Mouse (Mus musculus): Measurements from ENCODE around the gene Rnf227. TPM values are rescaled to one million over a fixed set of nuclear protein-coding genes. Genes with fewer than 3 reads are reported as not detected.

Gene Rnf227
- polyA plus RNA-seq, 1 experiment from 2014 or later: 20.6 TPM

GRCm38 (mm10) chr11:69381356-69381755 lies 41.1 kb downstream of the Rnf227 start:
- Histone ChIP-seq H3K27ac (no peak overlapping the region), H3K4me1 (0 out of 2 replicates have a peak, but pooled peaks cover 3% of the 10 kb centered on the region), H3K27me3 (ENCODE audit: low read depth, poor library complexity, severe bottlenecking) (no peaks in the 10 kb centered on the region), H3K36me3 (peaks cover 35% of the 10 kb centered on the region), H3K9me3 (replicated peaks) (no peaks in the 10 kb centered on the region), H3K4me3 (no peak overlapping the region)
- WGBS: 83% methylated on average over 6 of the region's 6 CpGs
- no peak for DNase-seq (ENCODE audit: low spot score)

GRCm38 (mm10) chr11:69382478-69383105 lies 42.3 kb downstream of the Rnf227 start:
- Histone ChIP-seq H3K36me3 (peaks cover 23% of the 10 kb centered on the region), H3K27me3 (ENCODE audit: low read depth, poor library complexity, severe bottlenecking) (no peaks in the 10 kb centered on the region), H3K4me1 (0 out of 2 replicates have a peak, but pooled peaks cover 3% of the 10 kb centered on the region), H3K9me3 (replicated peaks) (no peaks in the 10 kb centered on the region), H3K27ac (no peak overlapping the region), H3K4me3 (no peak overlapping the region)
- no peak for DNase-seq (ENCODE audit: low spot score)
- 70% methylated on average over 10 of the region's 10 CpGs for WGBS

GRCm38 (mm10) chr11:69384979-69385378 lies 44.7 kb downstream of the Rnf227 start:
- H3K4me1 ChIP-seq: 0 out of 2 replicates have a peak, but pooled peaks cover 2% of the 10 kb centered on the region
- no peaks in the 10 kb centered on the region for H3K9me3 ChIP-seq (replicated peaks)
- H3K27ac ChIP-seq: no peak overlapping the region
- no peak overlapping the region for H3K4me3 ChIP-seq
- H3K36me3 ChIP-seq: peaks cover 16% of the 10 kb centered on the region; the same call in 1 of the 2 replicates
- no peak for DNase-seq (ENCODE audit: low spot score)
- 84% methylated on average over 6 of the region's 6 CpGs for WGBS
- H3K27me3 ChIP-seq (ENCODE audit: low read depth, poor library complexity, severe bottlenecking): no peaks in the 10 kb centered on the region

GRCm38 (mm10) chr11:69386758-69387157 lies 46.5 kb downstream of the Rnf227 start:
- WGBS: 79% methylated on average over 7 of the region's 7 CpGs
- 0 out of 2 replicates have a peak, but pooled peaks cover 5% of the 10 kb centered on the region for H3K4me1 ChIP-seq

GRCm38 (mm10) chr11:69388680-69389079 lies 48.4 kb downstream of the Rnf227 start:
- no peak overlapping the region for H3K27ac ChIP-seq
- 98% methylated on average over 4 of the region's 4 CpGs for WGBS
- H3K4me1 ChIP-seq: 0 out of 2 replicates have a peak, but pooled peaks cover 5% of the 10 kb centered on the region
- no peaks in the 10 kb centered on the region for H3K27me3 ChIP-seq (ENCODE audit: low read depth, poor library complexity, severe bottlenecking)
- peak; percentile 18 for DNase-seq (ENCODE audit: low spot score)
- H3K9me3 ChIP-seq (replicated peaks): no peaks in the 10 kb centered on the region
- no peak overlapping the region for H3K4me3 ChIP-seq
- H3K36me3 ChIP-seq: peaks cover 10% of the 10 kb centered on the region

More at GRCm38 (mm10) chr11:69386758-69387157, 46.5 kb downstream of the Rnf227 start:
- Histone ChIP-seq H3K36me3 (peaks cover 11% of the 10 kb centered on the region; the same call in 1 of the 2 replicates), H3K9me3 (replicated peaks) (no peaks in the 10 kb centered on the region), H3K4me3 (no peak overlapping the region), H3K27me3 (ENCODE audit: low read depth, poor library complexity, severe bottlenecking) (no peaks in the 10 kb centered on the region), H3K27ac (no peak overlapping the region)
- no peak for DNase-seq (ENCODE audit: low spot score)

- WGBS: 74% methylated on average over 14 of the region's 14 CpGs
- Histone ChIP-seq H3K9me3 (replicated peaks) (no peaks in the 10 kb centered on the region), H3K36me3 (peaks cover 10% of the 10 kb centered on the region), H3K27me3 (ENCODE audit: low read depth, poor library complexity, severe bottlenecking) (no peaks in the 10 kb centered on the region), H3K4me1 (peaks cover 9% of the 10 kb centered on the region), H3K4me3 (no peak overlapping the region), H3K27ac (no peak overlapping the region)
- peak; percentile 27 for DNase-seq (ENCODE audit: low spot score)
Observed at GRCm38 (mm10) chr11:69389531-69390399, 49.5 kb downstream of the Rnf227 start.

- H3K4me1 ChIP-seq: peaks cover 9% of the 10 kb centered on the region
- no peak overlapping the region for H3K4me3 ChIP-seq
- WGBS: 55% methylated on average over 10 of the region's 10 CpGs
- no peaks in the 10 kb centered on the region for H3K9me3 ChIP-seq (replicated peaks)
- peaks cover 9% of the 10 kb centered on the region for H3K36me3 ChIP-seq
- H3K27me3 ChIP-seq (ENCODE audit: low read depth, poor library complexity, severe bottlenecking): no peaks in the 10 kb centered on the region
- peak; percentile 62 for DNase-seq (ENCODE audit: low spot score)
- no peak overlapping the region for H3K27ac ChIP-seq
Observed at GRCm38 (mm10) chr11:69390400-69391034, 50.3 kb downstream of the Rnf227 start.

Other genes starting within 250 kb of the Rnf227 start
- 10.3 and 10.8 TPM in 2 replicates for gene Per1, start 245.2 kb upstream of the Rnf227 start, polyA plus RNA-seq (2016; fragmentation: Nextera tagmentation; extraction: Ambion mirVana)
- gene Hes7, start 220.1 kb upstream of the Rnf227 start, polyA plus RNA-seq (2016; fragmentation: Nextera tagmentation; extraction: Ambion mirVana): 0.53 and 0.90 TPM in 2 replicates
- gene 9130213A22Rik, start 217.9 kb upstream of the Rnf227 start, polyA plus RNA-seq (2016; fragmentation: Nextera tagmentation; extraction: Ambion mirVana): 0.15 and 0.29 TPM in 2 replicates
- 0.28 and 0.39 TPM in 2 replicates for gene Aloxe3, start 214.6 kb upstream of the Rnf227 start, polyA plus RNA-seq (2016; fragmentation: Nextera tagmentation; extraction: Ambion mirVana)
- gene Alox12b, start 183.5 kb upstream of the Rnf227 start, polyA plus RNA-seq (2016; fragmentation: Nextera tagmentation; extraction: Ambion mirVana): 0.05 TPM in 1 of 2 replicates, not detected in the other
- 0.15 TPM in 1 of 2 replicates, not detected in the other for gene Alox8, start 142.6 kb upstream of the Rnf227 start, polyA plus RNA-seq (2016; fragmentation: Nextera tagmentation; extraction: Ambion mirVana)
- gene Gucy2e, start 103.4 kb upstream of the Rnf227 start, polyA plus RNA-seq (2016; fragmentation: Nextera tagmentation; extraction: Ambion mirVana): not detected in 2 replicates
- gene Cntrob, start 16.7 kb upstream of the Rnf227 start, polyA plus RNA-seq (2016; fragmentation: Nextera tagmentation; extraction: Ambion mirVana): 28.9 and 36.2 TPM in 2 replicates
- 135 and 144 TPM in 2 replicates for gene Trappc1, start 16.5 kb upstream of the Rnf227 start, polyA plus RNA-seq (2016; fragmentation: Nextera tagmentation; extraction: Ambion mirVana)
- 0.93 and 1.4 TPM in 2 replicates for gene Kcnab3, start 14.2 kb upstream of the Rnf227 start, polyA plus RNA-seq (2016; fragmentation: Nextera tagmentation; extraction: Ambion mirVana)
- gene Chd3, start 28.9 kb downstream of the Rnf227 start, polyA plus RNA-seq (2016; fragmentation: Nextera tagmentation; extraction: Ambion mirVana): 35.1 and 70.5 TPM in 2 replicates
- gene Naa38, start 55.0 kb downstream of the Rnf227 start, polyA plus RNA-seq (2016; fragmentation: Nextera tagmentation; extraction: Ambion mirVana): 140 and 151 TPM in 2 replicates
- gene Cyb5d1, start 55.2 kb downstream of the Rnf227 start, polyA plus RNA-seq (2016; fragmentation: Nextera tagmentation; extraction: Ambion mirVana): 45.2 and 51.6 TPM in 2 replicates
- gene Tmem88, start 57.8 kb downstream of the Rnf227 start, polyA plus RNA-seq (2016; fragmentation: Nextera tagmentation; extraction: Ambion mirVana): 23.0 and 24.7 TPM in 2 replicates
- gene Kdm6b, start 73.2 kb downstream of the Rnf227 start, polyA plus RNA-seq (2016; fragmentation: Nextera tagmentation; extraction: Ambion mirVana): 36.6 and 40.8 TPM in 2 replicates
- 1.0 and 1.3 TPM in 2 replicates for gene Dnah2, start 208.6 kb downstream of the Rnf227 start, polyA plus RNA-seq (2016; fragmentation: Nextera tagmentation; extraction: Ambion mirVana)
- gene Efnb3, start 219.7 kb downstream of the Rnf227 start, polyA plus RNA-seq (2016; fragmentation: Nextera tagmentation; extraction: Ambion mirVana): 44.2 and 55.2 TPM in 2 replicates
- 52.3 and 52.8 TPM in 2 replicates for gene Wrap53, start 239.8 kb downstream of the Rnf227 start, polyA plus RNA-seq (2016; fragmentation: Nextera tagmentation; extraction: Ambion mirVana)
- 243 and 267 TPM in 2 replicates for gene Trp53, start 239.9 kb downstream of the Rnf227 start, polyA plus RNA-seq (2016; fragmentation: Nextera tagmentation; extraction: Ambion mirVana)